ENCODE assay signal across 8 mouse cellular contexts in the genomic region with DNA sequence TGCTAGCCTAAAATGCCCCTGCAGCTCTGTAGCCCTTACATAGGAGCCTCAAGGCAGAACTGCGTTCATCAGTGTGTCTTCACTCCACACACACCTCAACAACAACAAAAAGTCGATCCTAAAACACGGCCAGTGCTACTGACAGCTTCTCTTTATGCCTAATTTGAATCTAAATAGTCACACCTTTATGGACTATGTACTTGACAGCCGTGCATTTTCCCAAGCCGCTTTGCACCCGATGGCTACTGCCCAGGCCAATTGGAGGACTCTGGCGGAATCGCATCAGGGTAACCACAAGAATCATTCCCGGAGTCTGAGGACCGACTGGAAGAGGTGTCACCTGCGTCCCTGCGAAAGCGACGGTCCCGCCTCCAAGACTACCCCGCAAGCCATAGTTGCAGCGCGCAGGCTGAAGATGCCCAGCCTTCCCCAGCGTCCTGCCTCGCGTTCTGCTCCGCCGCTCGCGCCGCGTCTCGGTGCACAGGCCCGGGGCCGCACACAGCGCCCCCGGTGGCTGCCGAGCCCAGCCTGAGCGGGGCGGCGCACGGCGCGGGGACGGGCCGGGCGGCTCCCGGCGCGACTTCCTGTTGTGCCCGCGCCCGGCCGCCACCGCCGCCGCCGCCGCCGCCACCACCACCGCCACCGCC. TPM values are rescaled to one million over a fixed set of nuclear protein-coding genes. Genes with fewer than 3 reads are reported as not detected.
DNase-seq lines count a peak whose midpoint lies in the region; ATAC-seq and TF ChIP-seq lines count a peak whose summit lies in the region.

A gene (plus strand): TSS at position 545 of the 647 bp plus-strand sequence.

- H3K9ac ChIP-seq in lung, embryonic 15.5 days, result peak within 1 kb of the TSS; percentile 87

- ATAC-seq in lung, embryonic 15.5 days (ENCODE audit: borderline replicate concordance, extremely low read depth, low FRiP score, low TSS enrichment), result peak; percentile 67

- peak; percentile 53; the same call in 1 of the 2 replicates for TF ChIP-seq CTCF in cerebellum, adult 2 months (IDR thresholded peaks at IDR 0.05; ENCODE audit: borderline replicate concordance, insufficient read depth, low read depth, low read length)
- TF ChIP-seq CTCF in olfactory bulb, adult 2 months (IDR thresholded peaks at IDR 0.05; ENCODE audit: insufficient read depth, low read depth, low read length), result peak; percentile 64; the same call in 1 of the 2 replicates

- peak within 1 kb of the TSS; percentile 88 for H3K4me2 ChIP-seq in lung, embryonic 15.5 days

- H3K4me1 ChIP-seq in cerebellum, adult 2 months (ENCODE audit: control insufficient read depth, insufficient read depth, low read length), result peaks cover 14% of the 10 kb centered on the region
- H3K4me1 ChIP-seq in lung, embryonic 15.5 days, result peaks cover 35% of the 10 kb centered on the region
- H3K4me1 ChIP-seq in olfactory bulb, adult 2 months (ENCODE audit: control insufficient read depth, insufficient read depth, low read length), result peaks cover 29% of the 10 kb centered on the region

- TF ChIP-seq POLR2A in cerebellum, adult 2 months (IDR thresholded peaks at IDR 0.05; ENCODE audit: borderline replicate concordance, insufficient read depth, low read length), result peak; percentile 73
- TF ChIP-seq POLR2A in olfactory bulb, adult 2 months (IDR thresholded peaks at IDR 0.05; ENCODE audit: insufficient read depth, low read depth, low read length), result 0 out of 2 replicates have a peak, but pooled peaks have one; percentile 13

- H3K36me3 ChIP-seq in lung, embryonic 15.5 days, result peaks cover 7% of the 10 kb centered on the region

- no peaks in the 10 kb centered on the region for H3K9me3 ChIP-seq in lung, embryonic 15.5 days

- H3K4me3 ChIP-seq in cerebellum, adult 2 months (replicated peaks; ENCODE audit: insufficient read depth, low read depth, low read length), result peak within 1 kb of the TSS; percentile 66
- H3K4me3 ChIP-seq in lung, embryonic 15.5 days, result peak within 1 kb of the TSS; percentile 73
- H3K4me3 ChIP-seq in olfactory bulb, adult 2 months (ENCODE audit: insufficient read depth, low read depth, low read length), result peak within 1 kb of the TSS; percentile 76

- DNase-seq in MEL-GATA-1-ER (ENCODE audit: extremely low read depth, low read depth), result peak; percentile 45
- DNase-seq in cerebellum, adult 2 months, result peak; percentile 87 to 88
- DNase-seq in forelimb bud, embryonic 11.5 days (ENCODE audit: low read depth, low spot score), result peak; percentile 46
- DNase-seq in heart, postnatal 4 days, result peak; percentile 81
- DNase-seq in layer of hippocampus, adult 8-10 months (ENCODE audit: low spot score in 2 of 2), result peak in 1 of 2 experiments; percentile 76
- DNase-seq in thymus, postnatal 0 days (ENCODE audit: low spot score), result peak; percentile 84

- H3K27ac ChIP-seq in cerebellum, adult 2 months (ENCODE audit: insufficient read depth, low read length), result peak within 1 kb of the TSS; percentile 26
- peak within 1 kb of the TSS; percentile 90 for H3K27ac ChIP-seq in lung, embryonic 15.5 days
- H3K27ac ChIP-seq in olfactory bulb, adult 2 months (ENCODE audit: insufficient read depth, low read depth, low read length), result peak within 1 kb of the TSS; percentile 34

- H3K27me3 ChIP-seq in cerebellum, adult 2 months (ENCODE audit: control insufficient read depth, insufficient read depth, low read length), result no peaks in the 10 kb centered on the region
- no peaks in the 10 kb centered on the region for H3K27me3 ChIP-seq in lung, embryonic 15.5 days

- under 1% methylated on average over 43 of the region's 57 CpGs for WGBS in cerebellum, adult 2 months
- under 1% methylated on average over 41 of the region's 57 CpGs for WGBS in lung, embryonic 15.5 days
- WGBS in olfactory bulb, adult 2 months, result under 1% methylated on average over 54 of the region's 57 CpGs

RNA-seq across cellular contexts. Expression of the gene that starts here (rescaled TPM):
- polyA plus RNA-seq in cerebellum, adult 2 months (2012; rRNA removed), result 43.6 and 44.7 TPM in 2 replicates
- 10 to 100 TPM; 73.8 to 74.1 TPM for total RNA-seq in heart, postnatal 4 days (2021)
- 10 to 100 TPM; 38.0 to 46.2 (median 44.3) TPM for total RNA-seq in layer of hippocampus, adult 8-10 months (2022)
- polyA plus RNA-seq in lung, embryonic 15.5 days (2015; fragmentation: Nextera tagmentation; extraction: Ambion mirVana), result 41.9 and 43.0 TPM in 2 replicates
- not detected in 2 replicates for polyA plus RNA-seq in olfactory bulb, adult 2 months (2012; ENCODE audit: insufficient read depth, insufficient read length, low replicate concordance, missing spikeins)
- polyA plus RNA-seq in thymus, postnatal 0 days (2015; fragmentation: Nextera tagmentation; extraction: Ambion mirVana), result 53.9 and 56.2 TPM in 2 replicates

Comparison
In these comparisons a context has a peak if more than half of its experiments do, and no peak if none do; other contexts are left out.
1. RNA of the gene that starts here (polyA plus RNA-seq): 53.9 to 56.2 TPM in thymus, postnatal 0 days, 43.6 to 44.7 TPM in cerebellum, adult 2 months and 41.9 to 43.0 TPM in lung, embryonic 15.5 days; not detected in olfactory bulb, adult 2 months; every median in the first group is over 10 times any median in the second.
2. H3K27ac ChIP-seq: peak in every context shown above with its lines; median percentile 90 in lung, embryonic 15.5 days; 34 in olfactory bulb, adult 2 months; 26 in cerebellum, adult 2 months.
3. Peak in every context shown above with its lines, with median percentiles within 50 percentile points of each other: H3K4me3 ChIP-seq.